Mouse (Mus musculus) ES-E14 (cell line): ENCODE data around the gene Gpc6. TPM values are rescaled to one million over a fixed set of nuclear protein-coding genes. Genes with fewer than 3 reads are reported as not detected.
A peak's percentile ranks its signal among the peaks of the same experiment; 100 is the strongest.

ENCODE experiments used
- DNase-seq: peaks from one replicate; pipeline ENCODE4 v3.0.0-alpha.2; 2013; ENCODE audit warnings: low read depth, low spot score
- H3K27ac ChIP-seq: 2 replicates; pipeline ENCODE4 v1.5.1; 2012; ENCODE audit warnings: low read depth, mild to moderate bottlenecking, low read length, moderate library complexity, mixed read lengths; ENCODE audit not compliant: poor library complexity, insufficient read depth, severe bottlenecking
- H3K36me3 ChIP-seq: 2 replicates; pipeline ENCODE4 v1.6.1; 2012; ENCODE audit warnings: mild to moderate bottlenecking, low read length, moderate library complexity, mixed read lengths; ENCODE audit not compliant: control insufficient read depth, poor library complexity, insufficient read depth, severe bottlenecking
- H3K4me1 ChIP-seq, 2 experiments: fragments of 150-350 bp in 1 of 2; sonication (generic) in 1 of 2; 2 replicates each; pipeline ENCODE4 v1.6.1; 2012; ENCODE audit warnings: low read length in 2 of 2, mild to moderate bottlenecking in 1 of 2, mixed read lengths in 1 of 2; ENCODE audit not compliant: control insufficient read depth in 2 of 2, insufficient read depth in 2 of 2, poor library complexity in 1 of 2
- H3K4me3 ChIP-seq, 2 experiments: fragments of 150-350 bp in 1 of 2; sonication (generic) in 1 of 2; 2 replicates each; pipeline ENCODE4 v1.5.1; 2012; ENCODE audit warnings: low read length in 2 of 2, low read depth in 1 of 2, mild to moderate bottlenecking in 1 of 2, mixed read lengths in 1 of 2; ENCODE audit not compliant: insufficient read depth in 1 of 2, poor library complexity in 1 of 2, severe bottlenecking in 1 of 2
- H3K9ac ChIP-seq: 2 replicates; pipeline ENCODE4 v1.6.1; 2012; ENCODE audit warnings: low read depth, mild to moderate bottlenecking, low read length, mixed read lengths; ENCODE audit not compliant: poor library complexity, insufficient read depth, severe bottlenecking
- H3K9me3 ChIP-seq: fragments of 150-350 bp; sonication (generic); 2 replicates; pipeline ENCODE4 v1.6.1; 2012; ENCODE audit warnings: low read depth, mild to moderate bottlenecking, low read length; ENCODE audit not compliant: control insufficient read depth, insufficient read depth
- CHD2 ChIP-seq: IDR thresholded peaks from 2 replicates; pipeline ENCODE4 v1.6.1; 2014; ENCODE audit warnings: mild to moderate bottlenecking, low read depth, low read length, inconsistent platforms
- HCFC1 ChIP-seq: IDR thresholded peaks from 2 replicates; pipeline ENCODE4 v1.6.1; 2012; ENCODE audit warnings: low read length, inconsistent platforms, borderline replicate concordance; ENCODE audit not compliant: insufficient read depth
- MAFK ChIP-seq: IDR thresholded peaks from 2 replicates; pipeline ENCODE4 v1.6.1; 2014; ENCODE audit warnings: mild to moderate bottlenecking, low read depth, low read length, inconsistent platforms; ENCODE audit not compliant: insufficient read depth
- ZC3H11A ChIP-seq: IDR thresholded peaks from 2 replicates; pipeline ENCODE4 v1.6.1; 2012; ENCODE audit warnings: low read depth, mild to moderate bottlenecking, inconsistent platforms, low read length, borderline replicate concordance
- ZNF384 ChIP-seq: IDR thresholded peaks from 2 replicates; pipeline ENCODE4 v1.6.1; 2012; ENCODE audit warnings: low read depth, low read length, inconsistent platforms
- in situ Hi-C, 2 experiments: fragments of 600-800 bp; cut with MboI; formaldehyde crosslinking; loops; one replicate each; pipeline ENCODE4 v1.15.1; 2025; ENCODE audit warnings: low sequenced_read_pairs in 2 of 2, inconsistent platforms in 1 of 2; ENCODE audit not compliant: unreplicated experiment in 2 of 2
- total RNA-seq: library from RNA; depleted of rRNA; stranded (reverse); fragments of 300-350 nt; gene quantifications from 2 replicates; pipeline ENCODE4 v1.2.3, GENCODE M21; 2012

Gpc6 gene
- total RNA-seq, 1 experiment, result 3.2 TPM

DNA sequence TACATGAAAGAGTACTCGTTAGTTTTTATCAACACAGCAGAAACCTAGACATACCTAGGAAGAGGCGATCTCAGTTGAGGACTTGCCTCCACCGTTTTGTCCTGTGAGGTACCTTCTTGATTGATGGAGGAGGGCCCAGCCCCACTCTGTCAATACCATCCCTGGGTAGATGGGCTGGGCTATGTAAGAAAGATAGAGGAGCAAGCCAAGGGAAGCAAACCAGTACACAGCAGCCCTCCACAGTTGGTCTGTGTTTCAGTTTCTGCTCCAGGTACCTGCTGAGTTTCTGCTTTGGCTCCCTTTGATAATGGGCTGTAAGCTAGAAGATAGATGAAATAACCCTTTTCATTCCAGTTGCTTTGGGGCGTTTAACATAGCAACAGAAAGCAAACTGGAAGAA, 916.1 kb downstream of the Gpc6 start:
- TF ChIP-seq ZNF384, result no peak
- Histone ChIP-seq H3K9me3 (no peaks in the 10 kb centered on the region), H3K4me3 (no peak overlapping the region), H3K36me3 (no peaks in the 10 kb centered on the region; the same call in 1 of the 2 replicates), H3K27ac (no peak overlapping the region), H3K9ac (no peak overlapping the region), H3K4me1 (no peaks in the 10 kb centered on the region; a peak in 1 of 4 replicates)
- DNase-seq, result no peak
- in situ Hi-C loops, result no loop called here

DNA sequence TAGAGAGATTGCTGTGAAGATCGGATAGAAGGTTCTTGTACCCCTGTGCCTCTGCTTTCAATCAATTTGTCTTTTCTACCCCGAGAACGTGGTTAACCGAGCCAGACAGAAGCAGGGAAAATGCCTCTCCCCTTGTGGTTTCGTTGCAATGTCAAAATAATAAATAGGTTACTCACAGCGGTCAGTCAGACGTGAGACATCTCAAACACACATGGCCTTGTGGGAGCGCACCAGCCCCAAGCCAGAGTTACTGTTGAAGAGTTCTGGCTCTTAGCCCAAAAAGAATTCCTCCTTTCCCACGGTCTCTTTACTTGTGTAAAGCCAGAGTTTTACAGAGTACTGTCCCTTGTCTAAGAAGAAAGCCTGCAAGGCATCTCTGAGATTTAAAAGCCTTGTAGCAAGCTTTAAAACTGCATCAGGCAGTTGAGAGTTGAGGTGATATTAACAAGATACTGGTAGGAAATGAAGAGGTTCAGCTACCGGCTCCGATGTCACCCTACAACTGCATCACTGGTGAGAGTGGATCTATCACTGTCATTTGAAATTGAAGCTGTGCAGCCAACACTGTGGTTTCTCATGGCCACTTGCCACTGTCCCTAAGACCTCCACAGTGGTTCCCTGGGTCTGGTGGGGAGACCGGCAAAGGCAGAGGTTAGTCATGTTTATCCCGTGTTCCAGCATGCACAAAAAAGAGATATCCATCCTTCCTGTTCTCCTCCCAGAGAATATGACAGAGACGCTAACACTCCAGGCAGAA, 916.9 kb downstream of the Gpc6 start:
- H3K9me3 ChIP-seq, result no peaks in the 10 kb centered on the region
- no peak overlapping the region for H3K4me3 ChIP-seq
- no peaks in the 10 kb centered on the region; the same call in 1 of the 2 replicates for H3K36me3 ChIP-seq
- no peak overlapping the region for H3K27ac ChIP-seq
- in situ Hi-C loops, result no loop called here
- H3K4me1 ChIP-seq, result no peaks in the 10 kb centered on the region; a peak in 1 of 4 replicates
- TF ChIP-seq ZNF384 (no peak), ZC3H11A (no peak), CHD2 (no peak), MAFK (no peak), HCFC1 (no peak)
- no peak overlapping the region for H3K9ac ChIP-seq
- DNase-seq, result no peak

- Histone ChIP-seq H3K36me3 (no peaks in the 10 kb centered on the region), H3K9ac (no peak overlapping the region), H3K9me3 (no peaks in the 10 kb centered on the region), H3K4me1 (peaks cover 2 to 6% of the 10 kb centered on the region in 2 experiments; a peak in 3 of 4 replicates), H3K4me3 (no peak overlapping the region), H3K27ac (no peak overlapping the region)
- in situ Hi-C loops, result no loop called here
- TF ChIP-seq ZNF384, result no peak
- DNase-seq, result no peak
These were observed 924.7 kb downstream of the Gpc6 start for GRCm38 (mm10) chr14:117849591-117850505.

GRCm38 (mm10) chr14:117852266-117852665, 927.2 kb downstream of the Gpc6 start:
- H3K36me3 ChIP-seq, result no peaks in the 10 kb centered on the region
- TF ChIP-seq MAFK, result no peak
- TF ChIP-seq ZC3H11A, result no peak
- no peak for TF ChIP-seq ZNF384
- in situ Hi-C loops, result no loop called here
- H3K9me3 ChIP-seq, result no peaks in the 10 kb centered on the region
- peaks cover 2 to 6% of the 10 kb centered on the region in 2 experiments; a peak in 3 of 4 replicates for H3K4me1 ChIP-seq
- no peak overlapping the region for H3K9ac ChIP-seq
- H3K27ac ChIP-seq, result no peak overlapping the region; the same call in 1 of the 2 replicates
- DNase-seq, result no peak
- H3K4me3 ChIP-seq, result no peak overlapping the region

GRCm38 (mm10) chr14:117852842-117853241, 927.7 kb downstream of the Gpc6 start:
- peak; percentile 54 for DNase-seq
- Histone ChIP-seq H3K27ac (no peak overlapping the region; the same call in 1 of the 2 replicates), H3K4me1 (peaks cover 2 to 6% of the 10 kb centered on the region in 2 experiments; a peak in 3 of 4 replicates), H3K36me3 (no peaks in the 10 kb centered on the region), H3K9me3 (no peaks in the 10 kb centered on the region), H3K9ac (no peak overlapping the region), H3K4me3 (no peak overlapping the region)
- in situ Hi-C loops, result no loop called here
- TF ChIP-seq CHD2 (peak; percentile 56; the same call in 1 of the 2 replicates), HCFC1 (no peak)
